Mouse (Mus musculus) CH12F3 (cell line): ENCODE results near the gene Klhl20.
"Not testable (repeated sequence)": the region's sequence is repeated elsewhere in the genome, so short reads cannot be mapped to it uniquely, and the experiment has no call there.

Source experiments
- in situ Hi-C: fragments of 300-500 bp; cut with MboI; formaldehyde crosslinking; loops from 2 replicates; pipeline ENCODE4 v1.14.3; 2020; ENCODE audit warnings: low sequenced_read_pairs

The Klhl20 gene

DNA sequence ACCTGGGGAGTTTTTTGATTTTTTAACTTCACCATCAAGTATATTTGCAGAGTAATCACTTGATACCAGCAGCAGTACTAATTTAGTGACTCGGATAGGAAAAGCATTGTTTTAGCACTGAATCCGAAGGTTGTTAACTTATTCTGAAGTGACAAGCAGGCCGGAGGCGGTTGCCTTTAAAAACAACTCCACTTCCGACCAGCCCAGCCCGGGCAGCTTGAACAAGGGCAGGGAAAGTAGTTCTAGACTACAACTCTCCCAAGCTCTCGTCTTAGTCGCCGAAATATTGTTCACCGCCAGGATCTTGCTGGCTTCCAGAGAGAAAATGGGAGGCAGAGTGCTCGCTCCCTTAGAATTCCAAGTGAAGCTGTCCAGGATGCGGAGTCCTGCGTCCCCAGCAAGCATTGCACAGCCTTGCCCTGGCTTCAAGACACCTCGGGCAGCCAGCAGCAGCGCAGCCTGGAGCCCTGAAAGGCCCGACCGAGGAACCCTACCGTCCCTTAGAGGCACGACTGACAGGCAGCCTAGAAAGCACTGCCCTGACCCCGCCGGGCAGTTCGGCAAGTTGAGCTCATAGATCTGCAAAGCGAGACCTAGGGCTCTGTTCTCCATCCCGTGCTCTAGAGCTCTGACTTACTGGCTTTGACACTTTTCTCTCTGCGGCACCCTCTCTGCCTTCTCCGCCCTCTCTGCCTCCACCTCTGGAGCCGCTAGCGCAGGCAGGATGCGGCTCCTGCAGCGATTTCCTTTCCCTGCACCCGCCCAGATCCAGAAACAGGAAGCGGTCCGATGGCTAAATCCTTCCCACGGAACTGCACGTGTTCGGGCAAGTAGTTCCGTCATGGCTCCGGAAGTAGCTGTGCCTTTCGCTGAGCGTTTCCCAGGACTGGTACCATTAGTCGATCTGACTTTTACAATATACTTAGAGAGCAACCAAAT is at the start of gene Klhl20:
Gene Klhl20 (minus strand): TSS at position 786 of the 939 bp plus-strand sequence.
- in situ Hi-C loops = no loop called here

DNA sequence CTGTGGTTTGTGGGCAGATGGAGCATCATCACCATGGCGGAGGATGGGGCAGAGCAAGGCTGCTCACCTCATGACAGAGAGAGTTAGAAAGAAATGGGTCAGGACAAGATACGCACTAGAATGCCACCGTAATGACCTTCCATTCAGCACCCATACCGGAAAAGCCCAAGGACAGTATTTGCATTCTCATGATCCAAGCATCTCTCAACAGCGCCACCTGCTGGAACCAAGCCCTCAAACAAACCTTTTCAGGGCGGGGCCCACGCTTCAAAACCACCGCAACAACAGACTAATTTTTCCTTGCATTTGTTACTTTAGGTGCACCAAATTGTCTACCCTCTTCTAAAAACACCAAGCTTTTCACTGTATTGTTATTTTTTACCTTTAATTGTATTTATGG is 49.4 kb upstream of the Klhl20 start:
- in situ Hi-C loops = no loop called here

DNA sequence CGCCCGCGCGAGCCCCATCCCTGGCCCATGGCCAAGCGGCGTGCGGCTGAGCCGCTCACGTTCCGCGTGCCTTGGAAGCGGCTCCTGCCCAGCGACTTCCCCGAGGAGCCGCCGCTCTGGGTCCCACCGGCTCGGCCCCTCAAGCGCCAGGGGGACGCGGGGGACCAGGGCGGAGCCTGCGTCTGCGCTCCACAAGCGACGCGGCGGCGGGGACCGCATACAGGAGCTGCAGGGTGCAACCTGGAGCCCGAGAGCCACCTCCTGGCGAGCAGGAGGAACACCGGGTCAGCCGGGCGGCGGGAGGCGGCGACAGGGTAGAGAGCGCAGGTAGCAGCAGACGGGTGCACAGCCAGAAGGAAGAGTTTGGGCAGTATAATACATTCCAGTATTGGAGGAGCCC is 39.3 kb upstream of the Klhl20 start:
- in situ Hi-C loops = loop anchor here (10.0 kb wide), 1 partner anchor 216 kb away; no protein-coding TSS in a partner anchor

DNA sequence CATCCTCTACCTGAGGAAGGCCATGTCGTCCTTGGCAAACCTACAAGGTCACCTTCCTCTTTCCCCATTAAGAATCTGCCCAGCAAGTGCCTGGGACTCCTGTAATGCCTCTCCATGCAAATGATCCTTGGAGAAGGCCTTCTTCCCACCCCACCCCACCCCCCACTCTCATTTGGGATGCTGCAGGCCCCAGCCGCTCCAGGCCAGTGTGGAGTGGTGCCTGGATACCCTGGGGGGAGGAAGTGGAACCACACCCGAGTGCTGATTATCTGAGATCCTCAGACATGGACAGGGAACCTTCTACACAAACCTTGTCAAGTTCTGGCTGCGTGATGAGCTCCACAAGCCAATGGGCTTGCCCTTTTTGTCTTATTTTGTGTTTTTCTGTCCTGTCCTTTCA is 29.0 kb upstream of the Klhl20 start:
- in situ Hi-C loops = no loop called here

DNA sequence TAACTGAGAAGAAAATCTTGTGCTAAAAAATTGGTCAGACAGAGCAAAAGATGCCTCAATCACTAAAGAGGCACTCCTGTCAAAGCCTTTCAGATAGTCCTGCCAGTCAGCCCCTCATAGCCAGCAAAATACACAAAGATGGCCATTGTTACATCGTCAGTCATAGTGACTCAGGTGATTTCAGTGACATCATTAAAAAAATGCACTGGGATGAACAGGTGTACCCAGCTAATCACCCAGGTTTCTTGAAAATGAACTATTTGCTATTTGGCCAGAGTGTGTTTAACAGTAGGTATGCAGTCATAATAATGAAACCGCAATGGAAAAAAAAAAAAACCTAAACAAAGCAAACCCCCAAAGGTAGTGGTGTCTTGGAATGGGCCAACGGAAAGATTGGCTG is 27.9 kb upstream of the Klhl20 start, which contains the start of gene Tex50:
Gene Tex50 (minus strand): TSS at position 101 of the 400 bp plus-strand sequence.
- in situ Hi-C loops = no loop called here

DNA sequence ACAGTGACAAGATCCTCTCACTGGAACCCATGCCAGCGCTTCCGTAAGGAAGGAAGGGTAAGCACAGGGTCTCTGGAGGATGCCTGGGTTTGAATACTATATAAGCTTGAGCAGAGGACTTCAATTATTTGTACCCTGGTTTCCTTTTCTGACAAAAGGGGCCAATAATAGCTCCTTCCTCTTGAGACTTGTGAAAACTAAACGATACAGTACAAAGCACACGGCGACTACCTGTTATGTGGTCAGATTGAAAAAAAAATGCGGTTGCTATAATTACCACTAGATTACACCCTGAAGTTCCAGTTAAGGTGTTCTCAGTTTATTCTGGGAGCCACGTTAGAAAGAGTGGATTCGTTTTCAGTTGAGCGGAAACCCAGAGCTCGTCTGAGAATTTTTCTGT is 25.2 kb upstream of the Klhl20 start:
- in situ Hi-C loops = no loop called here

DNA sequence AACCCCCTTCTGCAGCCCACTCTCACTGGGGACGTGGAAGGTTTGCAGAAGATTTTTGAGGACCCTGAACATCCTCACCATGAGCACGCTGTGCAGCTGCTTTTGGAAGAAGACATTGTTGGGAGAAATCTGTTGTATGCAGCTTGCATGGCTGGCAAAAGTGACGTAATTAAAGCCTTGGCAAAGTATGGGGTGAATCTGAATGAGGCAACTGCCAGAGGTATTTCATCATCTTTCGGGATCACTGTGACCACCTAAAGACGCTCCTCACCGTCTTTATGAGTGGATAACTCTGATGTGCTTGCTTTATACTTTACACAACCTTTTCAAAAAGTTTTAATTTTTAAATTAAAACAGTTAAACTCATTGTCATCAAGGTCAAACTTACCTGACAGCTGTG is 19.8 kb upstream of the Klhl20 start:
- in situ Hi-C loops = no loop called here

DNA sequence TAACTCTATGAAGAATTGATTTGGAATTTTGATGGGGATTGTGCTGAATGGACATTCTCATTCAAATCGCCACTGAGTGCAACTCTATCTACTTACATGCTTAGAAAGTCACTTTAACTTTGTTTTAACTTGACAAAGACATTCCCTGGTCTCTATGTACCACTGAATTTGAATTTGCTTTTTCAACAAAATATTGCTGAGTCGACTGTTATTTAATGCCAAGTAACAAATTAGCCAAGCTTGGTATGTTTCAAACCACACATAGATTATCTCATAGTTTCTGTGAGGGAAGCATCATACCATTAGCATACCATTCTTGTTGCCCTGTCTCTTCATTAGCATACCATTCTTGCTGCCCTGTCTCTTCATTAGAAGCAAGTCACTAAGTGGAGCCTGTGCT is 16.6 kb upstream of the Klhl20 start:
- in situ Hi-C loops = no loop called here

DNA sequence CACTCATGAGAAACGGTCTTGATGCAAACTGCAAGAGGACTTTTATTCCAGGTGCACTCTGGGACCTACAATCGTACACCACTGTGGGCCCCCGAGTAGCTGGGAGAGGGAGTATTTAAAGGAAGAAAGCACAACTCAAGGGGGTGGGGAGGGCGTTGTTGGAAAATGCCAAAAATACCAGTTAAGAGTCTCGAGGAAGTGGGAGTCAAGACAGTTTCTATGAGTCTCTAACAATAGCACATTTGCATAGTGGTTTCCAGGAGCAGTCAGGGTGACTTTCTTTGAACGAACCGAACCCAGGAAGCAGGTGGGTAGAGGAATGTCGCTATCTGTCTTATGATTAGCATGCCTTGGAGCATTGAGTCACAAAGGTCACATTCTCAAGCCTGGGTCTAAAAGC is 14.3 kb upstream of the Klhl20 start:
- in situ Hi-C loops = not testable (repeated sequence)

DNA sequence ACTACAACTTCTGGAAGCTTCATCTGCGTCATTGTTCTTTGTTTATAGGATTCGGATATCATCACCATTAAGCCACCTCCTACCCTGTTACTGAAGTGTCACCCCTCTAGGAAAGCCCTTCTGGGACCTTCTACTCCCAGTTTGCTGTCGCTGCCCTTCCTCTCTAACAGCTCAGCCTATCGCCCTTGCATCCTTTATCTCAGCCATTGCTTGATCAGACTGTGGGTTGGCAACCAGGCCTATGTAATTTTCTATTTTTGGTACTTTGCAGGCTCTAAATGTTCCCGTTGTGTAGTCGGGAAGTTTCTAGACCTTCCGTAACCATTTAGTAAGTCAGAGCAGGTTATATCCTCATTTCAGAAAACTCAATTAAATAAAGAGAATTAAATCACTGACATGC is 11.9 kb upstream of the Klhl20 start:
- in situ Hi-C loops = no loop called here

DNA sequence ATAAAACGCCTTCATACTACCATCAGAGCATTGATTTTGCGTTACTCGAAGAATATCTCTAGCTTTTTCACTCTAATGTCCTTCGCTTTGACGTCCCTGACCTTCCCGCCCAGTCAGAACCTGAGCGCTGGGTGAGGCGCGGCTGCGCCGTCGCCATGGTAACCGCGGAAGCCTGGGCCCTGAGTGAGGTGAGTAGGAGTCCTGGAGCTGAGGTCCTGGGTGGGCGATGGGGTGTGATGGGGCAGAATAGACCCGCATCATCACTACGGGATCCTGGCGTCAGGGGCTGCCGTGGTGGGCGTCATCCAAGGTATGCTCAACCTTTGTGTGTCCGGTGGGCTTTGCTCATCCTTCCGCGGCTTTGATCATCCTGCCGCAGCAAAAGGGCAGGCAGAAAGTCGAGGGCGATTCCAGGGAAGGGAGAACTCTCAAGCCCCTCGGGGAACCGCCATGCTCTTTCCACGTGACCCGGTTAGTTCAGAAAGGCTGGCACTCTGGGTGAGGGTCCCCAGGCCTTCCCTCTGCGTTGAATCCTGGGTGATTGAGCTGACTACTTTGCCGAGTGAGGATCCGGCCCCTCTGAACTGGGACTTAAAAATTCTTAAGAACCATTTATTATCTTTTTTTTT is 11.3 kb upstream of the Klhl20 start, which contains the start of gene Ankrd45:
Gene Ankrd45 (plus strand): TSS at position 161 of the 629 bp plus-strand sequence.
- in situ Hi-C loops = no loop called here

DNA sequence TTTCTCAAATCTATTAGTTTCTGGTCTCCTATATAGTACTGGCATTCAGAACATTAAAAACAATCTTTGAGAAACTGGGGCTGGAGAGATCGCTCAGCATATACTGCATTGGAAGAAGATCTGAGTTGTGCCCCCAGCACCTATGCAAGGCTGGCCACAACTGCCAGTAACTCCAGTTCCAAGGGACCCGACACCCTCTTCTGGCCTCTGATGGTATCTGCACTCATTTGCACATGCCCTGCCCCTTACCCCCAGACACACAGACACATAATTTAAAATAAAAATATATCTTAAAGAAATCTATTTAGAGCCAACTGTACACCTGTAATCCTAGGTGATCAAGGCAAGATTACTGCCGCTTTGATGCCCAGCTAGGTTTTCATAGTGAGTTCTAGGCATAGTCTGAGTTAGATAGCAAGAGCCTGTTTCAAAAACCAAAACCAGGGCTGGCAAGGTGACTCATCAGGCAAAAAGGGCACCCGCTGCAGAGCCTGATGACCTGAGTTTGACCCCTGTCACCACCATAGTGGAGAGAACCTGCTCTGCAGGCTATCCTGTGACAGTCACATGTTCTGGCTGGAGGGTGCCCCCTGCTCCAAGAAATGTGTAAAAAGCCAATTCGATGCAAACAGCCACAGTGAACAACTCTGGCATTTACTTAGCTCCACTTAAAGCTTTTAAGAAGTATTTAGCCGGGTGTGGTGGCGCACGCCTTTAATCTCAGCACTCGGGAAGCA is 8.9 kb upstream of the Klhl20 start:
- in situ Hi-C loops = no loop called here

DNA sequence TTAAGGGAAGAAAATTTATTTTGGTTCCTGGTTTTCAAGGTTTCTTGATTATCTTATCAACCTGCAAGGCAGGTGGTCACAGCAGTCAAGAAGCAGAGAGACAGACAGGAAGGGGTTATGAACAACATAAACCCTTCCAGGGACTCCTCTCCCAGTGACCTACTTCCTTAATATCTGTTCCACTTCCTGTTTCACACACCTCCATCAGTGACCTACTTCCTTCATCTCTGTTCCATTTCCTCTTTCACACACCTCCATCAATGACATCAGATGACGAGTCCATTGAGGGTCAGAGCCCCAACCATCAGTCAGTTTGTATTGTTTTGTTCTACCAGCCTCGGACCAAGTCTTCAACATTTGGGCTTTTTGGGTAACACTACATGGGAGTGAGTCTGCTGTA is 8.2 kb upstream of the Klhl20 start:
- in situ Hi-C loops = no loop called here

DNA sequence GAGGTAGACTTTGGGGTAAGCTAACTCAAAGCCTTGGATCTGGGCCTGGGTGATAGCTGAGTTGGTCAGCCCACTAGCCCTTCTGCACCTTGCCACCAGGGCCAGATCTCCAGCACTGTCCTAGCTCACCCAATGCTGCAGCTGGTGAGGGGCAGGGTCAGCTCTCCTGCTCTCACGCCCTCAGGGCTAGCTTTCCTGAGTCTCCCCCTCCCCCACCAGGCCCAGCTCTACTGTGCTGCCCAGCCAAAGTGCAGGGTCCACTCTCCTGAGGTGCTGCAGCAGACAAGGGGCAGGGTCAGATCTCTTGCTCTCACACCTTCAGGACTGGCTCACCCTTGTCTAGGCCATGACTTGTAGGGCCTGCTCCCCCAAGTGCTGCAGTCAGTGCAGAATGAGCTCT is 4.8 kb downstream of the Klhl20 start:
- in situ Hi-C loops = no loop called here

DNA sequence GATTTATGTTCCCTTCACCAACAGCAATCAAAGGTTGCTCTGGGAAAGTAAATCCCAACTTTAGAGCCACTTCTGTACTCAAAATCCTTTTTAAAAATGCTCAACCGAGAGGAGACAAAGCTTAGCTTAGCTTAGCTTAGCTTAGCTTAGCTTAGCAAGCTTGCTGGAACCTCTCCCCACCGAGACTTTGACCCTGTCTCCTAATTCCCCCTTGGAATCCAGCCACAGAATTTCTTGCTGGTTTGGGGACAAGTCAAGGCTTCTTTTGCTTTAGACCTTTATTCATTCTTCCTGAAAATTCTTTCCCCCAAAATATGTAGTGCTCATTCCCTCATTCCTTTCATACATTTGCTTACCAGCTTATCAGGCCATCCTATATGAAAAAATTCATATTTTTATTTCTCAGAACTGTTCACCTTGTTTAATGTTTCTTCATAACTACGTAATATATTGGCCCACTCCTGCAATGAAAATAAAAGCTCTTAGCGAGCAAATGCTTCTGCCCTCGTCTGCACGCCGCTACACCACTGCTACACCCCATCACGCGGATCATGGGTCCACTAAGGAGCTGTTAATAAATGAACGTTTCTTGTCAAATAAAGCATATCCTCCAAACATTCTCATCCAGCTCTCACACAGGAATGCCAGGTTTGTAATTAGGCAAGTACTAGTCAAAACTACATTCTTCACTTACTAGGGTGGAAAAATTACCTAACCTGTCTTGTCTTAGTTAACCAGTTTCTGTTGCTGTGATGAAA is 8.5 kb downstream of the Klhl20 start:
- in situ Hi-C loops = no loop called here

DNA sequence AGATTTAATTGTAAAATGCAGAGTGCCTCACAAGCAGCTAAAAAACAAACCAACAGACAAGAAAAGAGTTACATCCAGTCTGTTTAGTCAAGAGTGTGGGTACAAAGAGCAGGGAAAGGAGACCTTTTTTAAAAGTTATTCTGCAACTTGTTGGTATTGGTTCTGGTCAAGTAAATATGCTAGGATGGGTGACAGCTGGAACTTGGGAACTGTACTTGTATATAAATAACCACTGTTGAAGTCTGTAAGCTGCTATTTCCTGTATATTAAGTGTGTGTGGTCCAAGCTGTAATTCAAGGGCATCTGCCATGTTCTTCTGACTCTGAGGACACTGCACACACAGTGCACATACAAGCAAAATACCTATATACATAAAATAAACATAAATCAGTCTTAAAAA is 16.7 kb downstream of the Klhl20 start:
- in situ Hi-C loops = no loop called here

DNA sequence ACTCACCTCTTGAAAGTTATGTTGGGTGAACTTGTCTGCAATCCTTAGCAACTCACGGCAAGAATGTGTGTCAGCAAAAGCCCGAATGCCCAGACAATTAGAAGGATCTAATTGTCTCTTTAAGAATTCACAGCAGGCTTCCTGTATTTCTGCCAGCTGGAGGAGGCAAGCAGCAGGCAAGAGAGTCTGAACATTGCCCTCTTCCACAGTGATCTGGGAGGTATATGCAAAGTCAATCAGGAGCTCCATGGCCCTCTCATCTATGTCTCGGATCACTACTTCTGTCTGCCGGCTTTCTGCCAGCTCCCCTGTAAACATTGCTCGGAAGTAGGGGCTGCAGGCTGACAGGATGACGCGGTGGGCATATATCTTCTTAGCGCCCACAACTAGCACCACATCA is 22.1 kb downstream of the Klhl20 start:
- in situ Hi-C loops = no loop called here

DNA sequence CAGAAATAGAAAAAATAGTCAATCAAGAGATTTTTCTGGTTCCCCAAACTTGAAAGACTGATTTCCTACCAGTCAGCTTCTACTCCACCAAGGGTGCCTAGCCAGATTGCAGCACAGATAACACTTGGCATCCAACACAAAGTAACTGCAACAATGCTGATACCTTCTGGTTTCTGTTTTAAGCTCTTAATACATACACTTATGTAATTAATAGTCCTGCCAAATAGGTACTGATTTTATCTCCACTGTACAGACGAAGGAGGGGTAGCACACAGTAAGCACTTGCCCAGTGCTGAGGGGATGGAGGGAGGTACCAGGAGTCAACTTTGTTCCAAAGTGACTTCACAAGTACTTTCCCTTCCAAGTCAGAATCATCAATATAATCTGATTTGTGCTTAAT is 27.5 kb downstream of the Klhl20 start:
- in situ Hi-C loops = no loop called here

DNA sequence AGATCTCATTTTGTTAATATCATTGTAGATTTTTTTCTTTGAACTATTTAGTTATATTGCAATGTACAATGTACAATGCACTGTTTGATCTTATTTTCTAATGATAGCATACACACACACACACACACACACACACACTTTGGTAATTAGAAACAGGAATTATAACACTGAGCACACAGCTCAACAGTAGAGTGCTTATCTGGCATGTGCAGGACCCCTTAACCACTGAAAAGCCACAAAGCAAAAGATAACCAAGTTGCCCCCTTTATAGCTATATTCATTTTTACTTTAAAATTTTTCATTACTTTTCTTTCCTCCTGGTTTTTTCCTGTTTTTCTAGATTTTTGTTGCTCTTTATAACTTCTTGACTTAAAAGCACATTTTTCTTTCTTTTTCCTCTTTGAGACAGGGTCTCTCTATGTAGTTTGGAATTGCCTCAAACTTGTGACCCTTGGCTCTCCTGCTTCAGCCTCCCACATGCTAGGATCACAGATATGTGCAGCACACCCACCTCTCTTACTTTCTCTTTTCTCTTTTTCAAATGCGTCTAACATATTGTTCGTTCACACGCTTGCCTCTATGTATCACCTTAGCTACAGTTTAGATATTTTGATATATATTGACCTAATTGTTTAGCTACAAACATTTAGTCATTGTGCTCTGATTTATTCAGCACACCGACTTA is 31.4 kb downstream of the Klhl20 start:
- in situ Hi-C loops = no loop called here

DNA sequence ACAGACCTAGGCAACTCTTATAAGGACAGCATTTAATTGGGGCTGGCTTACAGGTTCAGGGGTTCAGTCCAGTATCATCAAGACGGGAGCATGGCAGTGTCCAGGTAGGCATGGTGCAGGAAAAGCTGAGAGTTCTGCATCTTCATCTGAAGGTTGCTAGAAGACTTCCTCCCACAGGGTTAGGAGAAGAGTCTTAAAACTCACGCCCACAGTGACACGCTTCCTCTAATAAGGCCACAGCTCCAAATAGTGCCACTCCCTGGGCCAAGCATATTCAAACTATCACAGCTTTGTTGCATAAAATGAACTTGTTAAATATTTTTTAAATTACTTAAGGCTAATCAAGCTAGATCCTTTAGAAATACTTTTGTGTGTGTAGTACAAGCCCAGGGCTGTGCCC is 54.1 kb downstream of the Klhl20 start:
- in situ Hi-C loops = no loop called here
